Mouse (Mus musculus): ENCODE measurements around the gene Loxl1. TPM values are rescaled to one million over a fixed set of nuclear protein-coding genes. Genes with fewer than 3 reads are reported as not detected.
A peak's percentile ranks its signal among the peaks of the same experiment; 100 is the strongest.

The Loxl1 gene
- polyA plus RNA-seq, 1 experiment from 2014 or later = 36.6 TPM

- Histone ChIP-seq H3K9me3 (ENCODE audit: low read length) (no peaks in the 10 kb centered on the region), H3K27me3 (ENCODE audit: insufficient read depth, low read length) (no peaks in the 10 kb centered on the region), H3K36me3 (ENCODE audit: insufficient read depth, low read length) (no peaks in the 10 kb centered on the region), H3K4me1 (ENCODE audit: insufficient read depth, low read length) (peaks cover 31% of the 10 kb centered on the region), H3K9ac (replicated peaks; ENCODE audit: low read length) (no peak overlapping the region), H3K4me2 (replicated peaks; ENCODE audit: low read depth, low read length) (no peak overlapping the region), H3K4me3 (ENCODE audit: low read length) (no peak overlapping the region), H3K27ac (ENCODE audit: low read length) (no peak overlapping the region)
- WGBS = 63% methylated on average over 4 of the region's 4 CpGs
- no peak for ATAC-seq (ENCODE audit: low FRiP score, low TSS enrichment)
These were observed 15.0 kb downstream of the Loxl1 start for GRCm38 (mm10) chr9:58297961-58298477.

- 89% methylated on average over 6 of the region's 6 CpGs for whole genome bisulfite sequencing
- Histone ChIP-seq H3K27ac (ENCODE audit: low read length) (no peak overlapping the region; the same call in 1 of the 2 replicates), H3K4me1 (ENCODE audit: insufficient read depth, low read length) (peaks cover 27% of the 10 kb centered on the region), H3K9ac (replicated peaks; ENCODE audit: low read length) (no peak overlapping the region), H3K4me3 (ENCODE audit: low read length) (no peak overlapping the region), H3K36me3 (ENCODE audit: insufficient read depth, low read length) (no peaks in the 10 kb centered on the region), H3K4me2 (replicated peaks; ENCODE audit: low read depth, low read length) (no peak overlapping the region), H3K9me3 (ENCODE audit: low read length) (no peaks in the 10 kb centered on the region), H3K27me3 (ENCODE audit: insufficient read depth, low read length) (no peaks in the 10 kb centered on the region)
- ATAC-seq (ENCODE audit: low FRiP score, low TSS enrichment) = no peak
These were observed 15.9 kb downstream of the Loxl1 start for GRCm38 (mm10) chr9:58297065-58297464.

GRCm38 (mm10) chr9:58295766-58296361 lies 17.1 kb downstream of the Loxl1 start:
- Histone ChIP-seq H3K36me3 (ENCODE audit: insufficient read depth, low read length) (no peaks in the 10 kb centered on the region), H3K27me3 (ENCODE audit: insufficient read depth, low read length) (no peaks in the 10 kb centered on the region), H3K9me3 (ENCODE audit: low read length) (no peaks in the 10 kb centered on the region), H3K4me1 (ENCODE audit: insufficient read depth, low read length) (peaks cover 27% of the 10 kb centered on the region), H3K4me2 (replicated peaks; ENCODE audit: low read depth, low read length) (no peak overlapping the region), H3K4me3 (ENCODE audit: low read length) (no peak overlapping the region), H3K27ac (ENCODE audit: low read length) (peak overlapping the region; percentile 89), H3K9ac (replicated peaks; ENCODE audit: low read length) (0 out of 2 replicates have a peak overlapping the region, but pooled peaks have one; percentile 3)
- 16% methylated on average over 9 of the region's 9 CpGs for WGBS
- ATAC-seq (ENCODE audit: low FRiP score, low TSS enrichment) = peak; percentile 82

GRCm38 (mm10) chr9:58295345-58295744 lies 17.6 kb downstream of the Loxl1 start:
- Histone ChIP-seq H3K4me2 (replicated peaks; ENCODE audit: low read depth, low read length) (no peak overlapping the region), H3K9me3 (ENCODE audit: low read length) (no peaks in the 10 kb centered on the region), H3K27me3 (ENCODE audit: insufficient read depth, low read length) (no peaks in the 10 kb centered on the region), H3K36me3 (ENCODE audit: insufficient read depth, low read length) (no peaks in the 10 kb centered on the region), H3K4me3 (ENCODE audit: low read length) (no peak overlapping the region), H3K27ac (ENCODE audit: low read length) (peak overlapping the region; percentile 89), H3K4me1 (ENCODE audit: insufficient read depth, low read length) (peaks cover 27% of the 10 kb centered on the region), H3K9ac (replicated peaks; ENCODE audit: low read length) (no peak overlapping the region)
- 82% methylated on average over 3 of the region's 3 CpGs for WGBS
- ATAC-seq (ENCODE audit: low FRiP score, low TSS enrichment) = no peak

GRCm38 (mm10) chr9:58294527-58294926 lies 18.5 kb downstream of the Loxl1 start:
- no peak overlapping the region for H3K9ac ChIP-seq (replicated peaks; ENCODE audit: low read length)

GRCm38 (mm10) chr9:58289901-58290300 lies 23.1 kb downstream of the Loxl1 start:
- Histone ChIP-seq H3K27ac (ENCODE audit: low read length) (peak overlapping the region; percentile 72), H3K4me3 (ENCODE audit: low read length) (no peak overlapping the region), H3K4me2 (replicated peaks; ENCODE audit: low read depth, low read length) (no peak overlapping the region), H3K27me3 (ENCODE audit: insufficient read depth, low read length) (no peaks in the 10 kb centered on the region), H3K9me3 (ENCODE audit: low read length) (no peaks in the 10 kb centered on the region), H3K4me1 (ENCODE audit: insufficient read depth, low read length) (peaks cover 4% of the 10 kb centered on the region; the same call in 1 of the 2 replicates), H3K36me3 (ENCODE audit: insufficient read depth, low read length) (no peaks in the 10 kb centered on the region), H3K9ac (replicated peaks; ENCODE audit: low read length) (no peak overlapping the region)
- 42% methylated on average over 2 of the region's 2 CpGs for WGBS
- ATAC-seq (ENCODE audit: low FRiP score, low TSS enrichment) = no peak

More at GRCm38 (mm10) chr9:58294527-58294926, 18.5 kb downstream of the Loxl1 start:
- Histone ChIP-seq H3K36me3 (ENCODE audit: insufficient read depth, low read length) (no peaks in the 10 kb centered on the region), H3K27me3 (ENCODE audit: insufficient read depth, low read length) (no peaks in the 10 kb centered on the region), H3K27ac (ENCODE audit: low read length) (no peak overlapping the region), H3K9me3 (ENCODE audit: low read length) (no peaks in the 10 kb centered on the region), H3K4me1 (ENCODE audit: insufficient read depth, low read length) (peaks cover 22% of the 10 kb centered on the region), H3K4me3 (ENCODE audit: low read length) (no peak overlapping the region), H3K4me2 (replicated peaks; ENCODE audit: low read depth, low read length) (no peak overlapping the region)
- 31% methylated on average over 7 of the region's 7 CpGs for WGBS
- no peak for ATAC-seq (ENCODE audit: low FRiP score, low TSS enrichment)

GRCm38 (mm10) chr9:58289090-58289489 lies 23.9 kb downstream of the Loxl1 start:
- Histone ChIP-seq H3K4me2 (replicated peaks; ENCODE audit: low read depth, low read length) (no peak overlapping the region), H3K4me1 (ENCODE audit: insufficient read depth, low read length) (no peaks in the 10 kb centered on the region), H3K27ac (ENCODE audit: low read length) (peak overlapping the region; percentile 72), H3K36me3 (ENCODE audit: insufficient read depth, low read length) (no peaks in the 10 kb centered on the region), H3K9me3 (ENCODE audit: low read length) (no peaks in the 10 kb centered on the region), H3K4me3 (ENCODE audit: low read length) (no peak overlapping the region), H3K27me3 (ENCODE audit: insufficient read depth, low read length) (no peaks in the 10 kb centered on the region), H3K9ac (replicated peaks; ENCODE audit: low read length) (no peak overlapping the region)
- ATAC-seq (ENCODE audit: low FRiP score, low TSS enrichment) = peak; percentile 52; the same call in 1 of the 2 replicates
- WGBS = 55% methylated on average over 1 of the region's 1 CpGs

GRCm38 (mm10) chr9:58283431-58283830 lies 29.6 kb downstream of the Loxl1 start:
- Histone ChIP-seq H3K36me3 (ENCODE audit: insufficient read depth, low read length) (no peaks in the 10 kb centered on the region), H3K4me3 (ENCODE audit: low read length) (no peak overlapping the region), H3K9me3 (ENCODE audit: low read length) (no peaks in the 10 kb centered on the region), H3K27me3 (ENCODE audit: insufficient read depth, low read length) (no peaks in the 10 kb centered on the region), H3K27ac (ENCODE audit: low read length) (no peak overlapping the region), H3K4me2 (replicated peaks; ENCODE audit: low read depth, low read length) (no peak overlapping the region), H3K4me1 (ENCODE audit: insufficient read depth, low read length) (peaks cover 3% of the 10 kb centered on the region; the same call in 1 of the 2 replicates), H3K9ac (replicated peaks; ENCODE audit: low read length) (no peak overlapping the region)
- WGBS = 59% methylated on average over 7 of the region's 7 CpGs
- ATAC-seq (ENCODE audit: low FRiP score, low TSS enrichment) = no peak

- 69% methylated on average over 3 of the region's 3 CpGs for WGBS
- Histone ChIP-seq H3K4me1 (ENCODE audit: insufficient read depth, low read length) (peaks cover 3% of the 10 kb centered on the region; the same call in 1 of the 2 replicates), H3K4me3 (ENCODE audit: low read length) (no peak overlapping the region), H3K27ac (ENCODE audit: low read length) (no peak overlapping the region), H3K9me3 (ENCODE audit: low read length) (no peaks in the 10 kb centered on the region), H3K36me3 (ENCODE audit: insufficient read depth, low read length) (no peaks in the 10 kb centered on the region), H3K27me3 (ENCODE audit: insufficient read depth, low read length) (no peaks in the 10 kb centered on the region), H3K4me2 (replicated peaks; ENCODE audit: low read depth, low read length) (no peak overlapping the region), H3K9ac (replicated peaks; ENCODE audit: low read length) (no peak overlapping the region)
- ATAC-seq (ENCODE audit: low FRiP score, low TSS enrichment) = no peak
These were observed 31.4 kb downstream of the Loxl1 start for GRCm38 (mm10) chr9:58281597-58281996.
